Mouse (Mus musculus): ENCODE measurements at regions not wholly inside any gene's neighbourhood (a gene's known extent, or its start where the extent isn't known, plus 50 kb on each side); places are given as distances from the start of the nearest gene placed in this dataset.
"Not testable (repeated sequence)": the region's sequence is repeated elsewhere in the genome, so short reads cannot be mapped to it uniquely, and the experiment has no call there.

DNA sequence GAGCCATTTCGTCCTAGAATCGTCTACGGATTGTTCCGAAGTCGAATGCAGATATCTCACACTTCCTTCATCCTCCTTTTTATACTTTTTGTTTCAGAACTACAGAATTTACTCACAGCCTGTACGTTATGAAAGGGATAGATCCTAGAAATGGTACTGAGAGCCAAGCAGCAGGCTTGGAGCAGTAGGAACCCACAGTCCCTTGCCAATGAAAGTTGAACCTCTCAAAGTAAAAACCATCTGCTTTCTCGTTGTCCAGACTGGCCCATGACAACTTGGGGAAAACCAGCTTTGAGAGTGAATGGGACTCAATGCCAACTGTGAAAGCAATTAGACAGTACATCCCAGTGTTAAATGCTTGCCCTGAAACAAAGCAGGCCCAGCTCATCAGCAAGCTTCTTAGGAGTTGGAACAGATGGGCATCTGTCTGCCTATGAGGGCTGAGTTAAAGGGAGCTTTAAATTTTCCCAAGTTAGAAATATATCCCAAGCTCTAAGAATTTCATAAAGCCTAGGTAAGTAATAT lies 279.9 kb upstream of the Sfrp2 start:
- Histone ChIP-seq H3K9me3 (ENCODE audit: control insufficient read depth, low read length) (no peaks in the 10 kb centered on the region), H3K27ac (ENCODE audit: low read depth, low read length) (no peak overlapping the region), H3K4me3 (ENCODE audit: low read depth, low read length) (no peak overlapping the region), H3K36me3 (ENCODE audit: control insufficient read depth, insufficient read depth, low read length) (no peaks in the 10 kb centered on the region), H3K27me3 (ENCODE audit: control insufficient read depth, insufficient read depth, low read length) (no peaks in the 10 kb centered on the region), H3K9ac (ENCODE audit: low read length) (no peak overlapping the region), H3K4me1 (ENCODE audit: control insufficient read depth, insufficient read depth, low read length) (no peaks in the 10 kb centered on the region), H3K4me2 (no peak overlapping the region)
- no peak for DNase-seq (ENCODE audit: low spot score, missing footprints)
- no peak for ATAC-seq (ENCODE audit: low FRiP score)
- WGBS, result 87% methylated on average over 7 of the region's 7 CpGs

DNA sequence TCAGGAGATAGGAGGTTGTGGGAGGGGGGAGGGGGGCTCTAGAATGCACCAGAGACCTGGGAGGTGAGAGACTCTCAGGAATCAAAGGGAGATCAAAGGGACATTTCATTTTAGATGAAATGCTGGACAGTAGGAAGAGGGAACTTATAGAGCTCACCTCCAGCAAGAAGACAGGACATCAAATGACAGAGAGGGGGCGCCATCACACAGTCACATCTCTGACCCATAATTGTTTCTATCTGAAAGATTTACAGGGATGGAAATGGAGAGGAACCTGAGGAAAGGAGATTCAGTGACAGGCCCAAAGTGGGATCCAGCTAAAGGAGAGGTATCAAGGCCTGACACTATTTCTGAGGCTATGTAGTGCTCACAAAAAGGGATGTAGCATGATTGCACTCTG lies 270.5 kb upstream of the Sfrp2 start:
- 12% methylated on average over 1 of the region's 1 CpGs for WGBS
- no peaks in the 10 kb centered on the region for H3K9me3 ChIP-seq (ENCODE audit: control insufficient read depth, low read length)
- H3K4me2 ChIP-seq, result no peak overlapping the region
- H3K4me3 ChIP-seq (ENCODE audit: low read depth, low read length), result no peak overlapping the region
- no peaks in the 10 kb centered on the region for H3K4me1 ChIP-seq (ENCODE audit: control insufficient read depth, insufficient read depth, low read length)
- ATAC-seq (ENCODE audit: low FRiP score), result no peak
- H3K27me3 ChIP-seq (ENCODE audit: control insufficient read depth, insufficient read depth, low read length), result no peaks in the 10 kb centered on the region
- H3K27ac ChIP-seq (ENCODE audit: low read depth, low read length), result no peak overlapping the region
- no peak overlapping the region for H3K9ac ChIP-seq (ENCODE audit: low read length)
- DNase-seq (ENCODE audit: low spot score, missing footprints), result no peak
- no peaks in the 10 kb centered on the region for H3K36me3 ChIP-seq (ENCODE audit: control insufficient read depth, insufficient read depth, low read length)

DNA sequence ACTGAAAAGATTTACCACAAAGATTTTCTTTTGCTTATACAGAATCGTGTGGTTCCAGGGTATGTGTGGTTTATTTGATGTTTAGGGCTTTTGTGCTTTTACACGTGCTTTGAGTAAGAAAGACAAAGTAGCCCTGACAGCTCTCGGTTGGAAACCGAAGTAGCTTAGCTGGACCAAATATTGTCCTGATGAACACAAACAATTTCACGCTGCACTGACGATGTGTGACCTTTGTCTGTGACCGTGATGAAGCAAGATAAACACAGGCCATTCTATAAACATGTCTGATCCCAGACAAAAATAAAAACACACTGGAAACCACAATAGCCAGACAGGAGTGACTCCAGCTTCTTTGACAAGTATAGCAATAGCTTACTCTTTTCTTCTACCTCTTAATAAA lies 262.2 kb upstream of the Sfrp2 start:
- no peaks in the 10 kb centered on the region for H3K27me3 ChIP-seq (ENCODE audit: control insufficient read depth, insufficient read depth, low read length)
- H3K4me2 ChIP-seq, result no peak overlapping the region
- H3K4me3 ChIP-seq (ENCODE audit: low read depth, low read length), result no peak overlapping the region
- no peaks in the 10 kb centered on the region for H3K36me3 ChIP-seq (ENCODE audit: control insufficient read depth, insufficient read depth, low read length)
- DNase-seq (ENCODE audit: low spot score, missing footprints), result no peak
- WGBS, result 26% methylated on average over 7 of the region's 7 CpGs
- H3K27ac ChIP-seq (ENCODE audit: low read depth, low read length), result no peak overlapping the region
- H3K9ac ChIP-seq (ENCODE audit: low read length), result no peak overlapping the region
- ATAC-seq (ENCODE audit: low FRiP score), result no peak
- H3K4me1 ChIP-seq (ENCODE audit: control insufficient read depth, insufficient read depth, low read length), result no peaks in the 10 kb centered on the region
- no peaks in the 10 kb centered on the region for H3K9me3 ChIP-seq (ENCODE audit: control insufficient read depth, low read length)

DNA sequence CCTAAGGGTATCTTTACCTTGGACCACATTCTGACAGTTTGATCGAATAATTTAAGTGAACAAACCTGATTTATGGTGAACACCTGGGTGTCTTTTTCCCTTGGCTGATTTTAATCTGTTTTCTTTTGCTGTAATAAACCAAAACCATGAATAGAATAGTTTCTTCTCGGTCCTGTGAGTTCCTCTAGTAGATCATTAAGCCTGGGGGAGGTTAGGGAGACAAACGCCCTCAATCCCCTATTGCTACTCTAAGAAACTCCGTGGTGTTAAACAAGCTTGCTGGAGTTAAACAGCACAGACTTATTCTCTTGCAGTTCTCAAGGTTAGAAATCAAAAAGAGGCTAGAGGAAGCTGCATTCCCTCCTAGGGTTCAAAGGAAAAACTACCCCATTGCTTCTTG lies 249.5 kb upstream of the Sfrp2 start:
- ATAC-seq (ENCODE audit: low FRiP score) (no peak), DNase-seq (ENCODE audit: low spot score, missing footprints) (no peak)
- H3K27ac ChIP-seq (ENCODE audit: low read depth, low read length), result no peak overlapping the region
- no peaks in the 10 kb centered on the region for H3K27me3 ChIP-seq (ENCODE audit: control insufficient read depth, insufficient read depth, low read length)
- no peak overlapping the region for H3K4me2 ChIP-seq
- no peak overlapping the region for H3K9ac ChIP-seq (ENCODE audit: low read length)
- H3K4me3 ChIP-seq (ENCODE audit: low read depth, low read length), result no peak overlapping the region
- no peaks in the 10 kb centered on the region for H3K9me3 ChIP-seq (ENCODE audit: control insufficient read depth, low read length)
- 82% methylated on average over 4 of the region's 4 CpGs for WGBS
- no peaks in the 10 kb centered on the region for H3K4me1 ChIP-seq (ENCODE audit: control insufficient read depth, insufficient read depth, low read length)
- no peaks in the 10 kb centered on the region for H3K36me3 ChIP-seq (ENCODE audit: control insufficient read depth, insufficient read depth, low read length)

DNA sequence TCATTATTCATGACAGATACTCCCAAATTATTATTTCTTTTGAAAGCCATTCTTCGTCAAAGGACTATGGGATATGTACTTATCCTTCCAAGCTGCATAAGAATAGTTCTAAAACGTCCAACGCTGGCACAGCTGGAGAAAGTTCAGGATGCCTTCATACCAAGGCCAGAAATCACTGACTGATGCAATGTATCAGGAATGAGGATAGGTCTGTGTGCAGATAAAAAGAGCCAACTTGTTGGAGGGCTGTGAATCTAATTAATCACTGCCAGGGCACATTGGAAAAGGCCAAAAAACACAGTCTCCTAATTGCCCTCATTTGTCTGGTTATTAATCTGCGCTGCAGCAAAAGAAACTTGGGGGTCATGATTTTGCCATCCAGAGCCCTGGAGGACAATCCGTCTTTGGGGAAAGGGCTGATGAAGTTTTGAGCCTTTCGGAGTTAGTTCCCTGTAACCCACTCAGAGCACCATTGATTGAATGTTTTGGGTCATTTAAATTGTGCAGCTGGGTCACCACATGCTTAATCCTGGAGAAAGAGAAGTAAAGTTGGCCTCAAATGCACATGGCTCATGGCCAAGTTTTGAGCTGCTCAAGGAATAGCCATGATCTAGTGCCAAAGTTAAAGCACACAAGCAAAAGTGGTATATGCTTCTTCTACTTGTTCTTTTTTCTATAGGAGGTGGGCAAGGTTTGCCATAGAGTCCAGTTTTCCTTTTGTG lies 248.0 kb upstream of the Sfrp2 start:
- no peak overlapping the region for H3K27ac ChIP-seq (ENCODE audit: low read depth, low read length)

DNA sequence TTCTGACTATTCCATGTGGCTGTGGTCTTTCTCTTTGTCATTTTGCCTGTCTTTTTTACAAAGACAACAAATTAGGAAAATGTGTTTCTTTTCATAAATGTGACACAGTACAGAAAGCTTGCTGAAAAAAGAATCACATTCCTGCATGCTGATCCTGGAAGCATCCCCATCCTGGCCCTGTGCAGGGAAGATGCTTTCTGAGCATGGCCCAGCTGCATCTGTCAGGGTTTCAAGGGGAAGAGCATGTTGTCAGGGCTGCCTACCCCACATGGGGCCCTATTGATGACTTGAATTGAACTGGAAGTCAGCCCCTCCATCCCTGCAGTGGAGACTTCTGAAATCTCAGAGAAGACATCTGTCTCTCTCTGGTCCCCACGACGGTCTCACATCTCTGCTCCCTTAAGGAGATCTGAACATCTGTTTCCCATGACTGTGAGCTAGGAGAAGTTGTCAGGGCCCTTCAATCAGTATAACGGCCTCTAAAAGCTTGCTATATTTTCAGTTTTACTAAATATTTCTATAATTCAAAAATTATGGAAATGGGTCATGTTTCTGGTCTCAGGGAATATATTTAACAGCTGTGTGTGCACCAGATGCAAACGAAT lies 235.8 kb upstream of the Sfrp2 start:
- no peak overlapping the region for H3K27ac ChIP-seq (ENCODE audit: low read depth, low read length)
- H3K4me1 ChIP-seq (ENCODE audit: control insufficient read depth, insufficient read depth, low read length), result no peaks in the 10 kb centered on the region
- H3K36me3 ChIP-seq (ENCODE audit: control insufficient read depth, insufficient read depth, low read length), result no peaks in the 10 kb centered on the region
- H3K4me2 ChIP-seq, result no peak overlapping the region
- DNase-seq (ENCODE audit: low spot score, missing footprints) (no peak), ATAC-seq (ENCODE audit: low FRiP score) (no peak)
- WGBS, result 78% methylated on average over 4 of the region's 4 CpGs
- H3K9ac ChIP-seq (ENCODE audit: low read length), result no peak overlapping the region
- no peak overlapping the region for H3K4me3 ChIP-seq (ENCODE audit: low read depth, low read length)
- no peaks in the 10 kb centered on the region for H3K9me3 ChIP-seq (ENCODE audit: control insufficient read depth, low read length)
- no peaks in the 10 kb centered on the region for H3K27me3 ChIP-seq (ENCODE audit: control insufficient read depth, insufficient read depth, low read length)

More for the DNA sequence above, 248.0 kb upstream of the Sfrp2 start:
- no peaks in the 10 kb centered on the region for H3K9me3 ChIP-seq (ENCODE audit: control insufficient read depth, low read length)
- no peak overlapping the region for H3K4me2 ChIP-seq
- 87% methylated on average over 6 of the region's 6 CpGs for WGBS
- H3K36me3 ChIP-seq (ENCODE audit: control insufficient read depth, insufficient read depth, low read length), result no peaks in the 10 kb centered on the region
- DNase-seq (ENCODE audit: low spot score, missing footprints) (no peak), ATAC-seq (ENCODE audit: low FRiP score) (no peak)
- no peaks in the 10 kb centered on the region for H3K4me1 ChIP-seq (ENCODE audit: control insufficient read depth, insufficient read depth, low read length)
- no peak overlapping the region for H3K4me3 ChIP-seq (ENCODE audit: low read depth, low read length)
- no peak overlapping the region for H3K9ac ChIP-seq (ENCODE audit: low read length)
- H3K27me3 ChIP-seq (ENCODE audit: control insufficient read depth, insufficient read depth, low read length), result no peaks in the 10 kb centered on the region

DNA sequence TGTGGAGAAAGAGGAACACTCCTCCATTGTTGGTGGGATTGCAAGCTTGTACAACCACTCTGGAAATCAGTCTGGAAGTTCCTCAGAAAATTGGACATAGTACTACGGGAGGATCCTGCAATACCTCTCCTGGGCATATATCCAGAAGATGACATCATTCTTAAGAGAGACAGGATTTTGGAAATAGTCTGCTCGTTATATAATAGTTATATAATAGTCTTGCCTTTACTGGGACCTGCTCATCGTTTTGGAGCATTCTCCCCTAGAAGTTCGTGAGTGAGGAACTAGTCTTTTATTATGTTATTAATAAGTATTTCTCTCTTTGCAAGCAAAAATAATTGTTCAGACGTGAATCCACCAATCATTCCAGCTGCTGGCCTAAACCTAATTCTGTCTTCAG lies 229.5 kb upstream of the Sfrp2 start:
- not testable (repeated sequence) for ATAC-seq (ENCODE audit: low FRiP score); H3K9ac ChIP-seq (ENCODE audit: low read length); H3K36me3 ChIP-seq (ENCODE audit: control insufficient read depth, insufficient read depth, low read length); H3K9me3 ChIP-seq (ENCODE audit: control insufficient read depth, low read length); H3K27me3 ChIP-seq (ENCODE audit: control insufficient read depth, insufficient read depth, low read length); H3K4me1 ChIP-seq (ENCODE audit: control insufficient read depth, insufficient read depth, low read length); DNase-seq (ENCODE audit: low spot score, missing footprints); H3K4me2 ChIP-seq; H3K4me3 ChIP-seq (ENCODE audit: low read depth, low read length); H3K27ac ChIP-seq (ENCODE audit: low read depth, low read length)
- WGBS, result 79% methylated on average over 5 of the region's 5 CpGs

DNA sequence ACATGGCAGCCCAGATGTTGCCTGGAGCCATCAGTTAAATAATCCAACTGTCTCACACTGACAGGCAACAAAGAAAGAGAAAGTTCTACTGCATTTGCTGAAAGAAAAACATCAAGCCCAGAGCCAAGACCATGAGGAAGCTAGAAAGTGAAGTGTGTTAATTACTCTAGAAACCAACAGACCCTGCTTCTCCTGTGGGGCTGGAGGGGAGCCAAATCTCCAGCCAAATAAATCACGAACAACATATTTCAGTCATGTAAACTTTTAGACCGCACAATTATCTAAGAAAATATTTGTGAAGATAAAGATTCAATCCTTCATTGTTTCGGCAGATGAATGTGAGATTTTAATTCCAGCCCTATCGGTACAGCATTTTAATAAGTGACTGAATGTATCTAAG lies 228.9 kb upstream of the Sfrp2 start:
- Histone ChIP-seq H3K4me1 (ENCODE audit: control insufficient read depth, insufficient read depth, low read length) (no peaks in the 10 kb centered on the region), H3K4me3 (ENCODE audit: low read depth, low read length) (no peak overlapping the region), H3K27me3 (ENCODE audit: control insufficient read depth, insufficient read depth, low read length) (no peaks in the 10 kb centered on the region), H3K9ac (ENCODE audit: low read length) (no peak overlapping the region), H3K9me3 (ENCODE audit: control insufficient read depth, low read length) (no peaks in the 10 kb centered on the region), H3K4me2 (no peak overlapping the region), H3K36me3 (ENCODE audit: control insufficient read depth, insufficient read depth, low read length) (no peaks in the 10 kb centered on the region), H3K27ac (ENCODE audit: low read depth, low read length) (no peak overlapping the region)
- ATAC-seq (ENCODE audit: low FRiP score) (no peak), DNase-seq (ENCODE audit: low spot score, missing footprints) (no peak)
- WGBS, result 95% methylated on average over 4 of the region's 4 CpGs

DNA sequence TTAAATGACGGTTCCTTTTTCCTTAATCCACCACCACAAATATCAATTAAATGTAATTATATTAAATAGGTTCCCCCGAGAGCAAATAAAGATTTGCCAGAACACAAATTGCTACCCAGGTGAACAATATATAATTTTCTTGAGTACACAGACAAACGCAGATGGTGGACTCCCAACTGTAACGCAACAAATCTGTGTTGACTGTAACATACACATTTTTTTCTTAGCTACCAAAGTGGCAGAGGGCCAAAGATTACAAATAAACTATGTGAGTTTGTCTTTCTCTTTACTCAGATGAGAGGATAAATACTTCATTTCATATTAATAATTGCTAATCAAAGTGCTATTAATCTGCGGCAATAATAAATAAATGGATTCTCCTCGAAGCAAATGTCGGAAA lies 228.4 kb upstream of the Sfrp2 start:
- WGBS, result 94% methylated on average over 7 of the region's 7 CpGs
- no peak for ATAC-seq (ENCODE audit: low FRiP score)
- Histone ChIP-seq H3K4me2 (no peak overlapping the region), H3K36me3 (ENCODE audit: control insufficient read depth, insufficient read depth, low read length) (no peaks in the 10 kb centered on the region), H3K9ac (ENCODE audit: low read length) (no peak overlapping the region), H3K9me3 (ENCODE audit: control insufficient read depth, low read length) (no peaks in the 10 kb centered on the region), H3K27ac (ENCODE audit: low read depth, low read length) (no peak overlapping the region), H3K4me3 (ENCODE audit: low read depth, low read length) (no peak overlapping the region), H3K4me1 (ENCODE audit: control insufficient read depth, insufficient read depth, low read length) (no peaks in the 10 kb centered on the region), H3K27me3 (ENCODE audit: control insufficient read depth, insufficient read depth, low read length) (no peaks in the 10 kb centered on the region)
- no peak for DNase-seq (ENCODE audit: low spot score, missing footprints)

Data from midbrain, embryonic 11.5 days (tissue).